Mouse (Mus musculus): ENCODE data around the gene Iqcj.

Gene Iqcj

DNA sequence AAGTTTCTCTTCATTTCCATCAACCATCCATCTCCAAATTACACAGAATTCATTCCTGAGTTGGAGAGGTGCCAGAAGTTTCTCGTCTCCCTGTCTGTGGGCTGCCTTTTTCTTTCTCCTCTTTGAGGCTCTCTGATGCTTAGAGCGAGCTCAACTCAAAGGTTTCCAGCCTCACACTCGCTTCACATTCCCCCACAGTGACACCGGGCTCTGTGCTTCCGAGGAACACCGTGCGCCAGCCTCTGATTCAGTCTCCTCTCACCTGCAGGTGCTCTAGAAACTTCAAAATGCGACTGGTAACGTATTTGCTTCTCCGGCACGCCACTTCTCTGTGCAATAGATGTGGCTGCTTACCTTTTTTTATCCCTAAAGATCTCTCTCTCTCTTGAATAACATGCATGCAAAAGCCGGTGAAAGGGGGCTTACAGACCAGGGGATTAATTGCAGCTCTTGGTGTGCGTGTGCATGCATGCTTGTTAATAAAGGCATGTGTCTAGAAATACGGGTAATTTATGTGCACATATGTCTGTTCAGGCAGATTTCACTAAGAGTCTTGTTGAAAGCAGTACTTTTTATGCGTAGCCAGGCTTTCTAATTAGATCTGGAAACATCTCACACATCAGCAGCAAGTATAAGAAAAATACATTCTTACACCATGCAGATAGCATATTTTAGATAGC is at the start of gene Iqcj, which contains the start of gene Iqschfp:
TSS of gene Iqcj (plus strand) at position 195 of the 680 bp plus-strand sequence.
TSS of gene Iqschfp (plus strand) at position 207 of the 680 bp plus-strand sequence.
- no peak for DNase-seq

DNA sequence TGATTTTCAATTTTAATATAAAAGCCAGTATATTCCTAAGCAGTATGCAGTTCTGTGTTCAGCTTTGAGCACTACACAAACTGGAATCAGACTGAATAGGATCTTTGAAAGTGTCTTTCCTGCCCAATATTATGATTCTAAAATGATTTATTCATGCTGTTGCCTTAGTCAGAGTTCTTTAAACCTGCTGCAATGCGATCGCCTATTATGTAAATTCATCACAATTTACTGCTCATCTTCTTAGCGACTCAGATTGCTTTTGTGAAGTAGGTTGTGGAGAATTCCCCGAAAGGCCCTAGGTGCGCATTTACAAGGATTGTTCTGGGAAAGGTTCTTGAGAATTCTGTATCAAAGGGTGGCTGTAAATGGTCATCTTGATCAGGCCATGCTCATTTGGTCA is 39.6 kb upstream of the Iqcj start:
- DNase-seq = no peak

GRCm38 (mm10) chr3:67861524-67861923 is 30.5 kb upstream of the Iqcj start:
- no peak for DNase-seq

DNA sequence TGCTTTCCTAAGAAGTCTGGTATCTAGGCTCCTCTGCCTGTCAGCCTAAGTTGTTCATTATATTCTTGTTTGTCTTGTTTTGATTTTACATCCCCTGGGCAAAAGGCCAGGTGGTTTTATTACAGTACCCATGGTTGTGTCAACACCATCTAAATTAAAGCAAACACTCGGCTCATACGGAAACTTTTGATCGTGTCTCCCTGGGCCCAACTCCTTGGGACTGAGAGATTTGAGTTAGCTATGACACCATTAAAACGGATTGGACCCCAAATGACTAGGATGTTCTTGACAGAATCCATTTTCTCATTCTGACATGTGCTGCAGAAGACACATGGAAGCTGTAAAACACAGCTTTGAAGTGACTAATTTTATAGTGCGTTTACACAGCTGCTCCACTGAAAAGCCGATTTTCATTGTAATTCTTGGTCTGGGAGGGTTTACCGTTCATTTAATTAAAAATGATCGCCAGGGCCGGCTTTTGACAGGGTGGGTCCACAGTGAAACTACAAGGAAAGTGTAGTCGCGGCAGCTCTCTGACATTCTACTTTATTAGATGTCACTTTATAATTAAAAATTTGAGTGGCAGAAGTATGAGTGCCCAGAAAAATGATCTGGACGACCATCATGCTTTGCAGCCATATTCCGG is 24.5 kb upstream of the Iqcj start:
- peak; percentile 37 for DNase-seq

DNA sequence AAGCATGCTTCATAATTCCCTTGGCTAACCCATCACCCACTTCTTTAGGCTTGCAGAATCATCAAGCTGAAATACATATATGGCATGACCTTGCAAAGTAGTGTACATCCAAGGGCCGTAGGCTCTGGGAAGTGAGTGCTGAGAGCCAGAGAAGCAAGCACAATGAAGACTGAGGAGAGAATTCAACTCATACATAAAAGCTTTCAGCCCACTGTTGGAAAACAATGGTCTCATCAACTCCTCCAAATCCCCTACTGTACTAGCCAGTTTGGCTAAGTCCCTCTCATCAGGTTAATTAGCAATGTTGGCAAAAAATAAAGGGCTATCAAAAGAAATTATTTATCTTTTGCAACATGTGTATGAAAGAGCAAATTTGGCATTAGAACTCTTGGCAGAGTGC is 22.6 kb upstream of the Iqcj start:
- no peak for DNase-seq

GRCm38 (mm10) chr3:67877253-67877652 is 14.8 kb upstream of the Iqcj start:
- DNase-seq = no peak

DNA sequence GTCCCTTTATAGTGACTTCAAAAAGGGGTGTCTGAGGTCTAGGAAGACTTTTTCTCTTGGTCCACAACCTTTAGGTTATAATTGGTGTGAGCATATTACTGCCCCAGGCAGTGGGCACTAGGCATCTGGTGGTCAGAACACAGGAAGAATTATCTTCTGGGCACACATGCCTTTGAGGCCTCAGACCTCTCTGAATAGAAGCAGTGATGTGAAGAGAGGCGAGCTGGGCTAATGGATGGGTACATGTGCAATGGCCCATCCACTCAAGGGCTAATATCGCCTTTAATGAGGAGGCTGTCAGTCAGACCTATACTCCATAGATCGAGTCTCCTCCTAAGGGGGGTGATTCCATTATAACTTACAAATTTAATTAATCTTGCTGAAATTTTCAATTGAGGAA is 7.7 kb upstream of the Iqcj start:
- no peak for DNase-seq

DNA sequence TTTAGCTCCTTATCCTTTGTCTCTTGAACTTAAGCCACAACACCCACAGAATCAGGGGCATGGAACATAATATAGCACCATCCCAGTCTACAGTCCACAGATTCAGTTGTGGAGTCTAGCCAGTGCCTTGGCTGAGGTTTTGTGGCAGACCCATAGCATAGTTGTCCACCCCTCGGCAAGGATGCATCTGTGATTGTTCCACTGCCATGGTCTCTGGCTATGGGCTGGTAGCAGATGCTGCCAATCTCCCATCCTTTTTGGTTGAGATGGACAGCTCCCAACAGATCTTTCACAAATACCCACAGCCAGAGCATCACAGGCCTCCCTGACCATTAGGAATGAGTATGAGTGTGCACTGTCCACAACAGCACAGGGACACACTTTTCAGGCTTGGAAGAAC is 5.8 kb upstream of the Iqcj start:
- no peak for DNase-seq

DNA sequence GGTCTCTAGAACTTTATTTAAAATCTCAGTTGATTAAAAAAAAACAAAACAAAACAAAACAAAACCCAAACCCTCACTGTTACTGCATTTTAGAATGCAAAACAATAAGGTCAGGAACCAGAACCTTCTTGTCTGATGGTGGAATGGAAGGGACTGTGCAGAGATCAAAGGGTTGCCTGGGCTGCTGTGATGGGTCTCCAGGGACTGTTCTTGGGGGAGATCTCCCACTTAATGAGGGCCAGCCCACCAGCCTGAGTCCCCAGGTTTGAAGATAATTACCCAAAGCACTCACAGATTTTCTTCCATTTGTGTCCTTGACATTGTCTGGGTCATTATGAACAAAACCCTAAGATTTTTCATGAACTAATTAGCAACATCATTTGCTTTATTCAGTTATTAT is 4.8 kb upstream of the Iqcj start:
- DNase-seq = peak; percentile 27

DNA sequence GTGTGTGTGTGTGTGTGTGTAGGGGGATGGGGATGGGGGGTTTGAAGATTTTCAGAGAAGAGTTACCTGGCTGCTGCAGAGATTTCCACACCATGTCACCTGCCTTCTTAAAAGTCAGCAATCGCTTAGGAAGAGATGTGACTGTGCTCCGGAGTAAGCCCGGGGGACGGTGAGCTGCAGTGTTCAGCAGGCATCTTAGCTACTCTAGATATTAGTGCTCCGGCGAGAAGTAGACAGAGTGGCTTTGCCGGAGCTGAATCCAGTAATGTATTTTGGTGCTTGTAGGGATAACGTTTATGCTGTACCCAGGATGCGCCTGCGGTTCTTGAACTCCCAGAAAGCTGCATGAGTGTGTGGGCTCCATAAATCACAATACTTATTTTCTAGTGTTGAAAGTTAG is 748 bp downstream of the Iqcj start:
- DNase-seq = no peak

DNA sequence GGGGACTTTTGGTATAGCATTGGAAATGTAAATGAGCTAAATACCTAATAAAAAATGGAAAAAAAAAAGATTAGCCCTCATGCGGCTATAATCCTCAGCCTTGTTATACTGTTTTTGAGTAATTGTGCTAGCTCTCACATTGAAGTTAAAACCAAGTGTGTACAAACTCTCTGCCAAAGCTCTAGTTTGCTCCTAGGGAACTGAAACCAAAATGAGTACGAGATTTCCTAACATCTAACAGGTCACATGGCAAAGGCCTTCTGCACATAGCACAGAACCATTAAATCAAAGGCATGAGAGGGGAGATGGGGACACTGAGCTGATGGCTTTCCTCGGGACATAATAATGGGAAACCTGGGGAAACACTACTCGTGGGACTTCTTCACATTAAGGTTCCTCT is 10.5 kb downstream of the Iqcj start:
- DNase-seq = no peak

DNA sequence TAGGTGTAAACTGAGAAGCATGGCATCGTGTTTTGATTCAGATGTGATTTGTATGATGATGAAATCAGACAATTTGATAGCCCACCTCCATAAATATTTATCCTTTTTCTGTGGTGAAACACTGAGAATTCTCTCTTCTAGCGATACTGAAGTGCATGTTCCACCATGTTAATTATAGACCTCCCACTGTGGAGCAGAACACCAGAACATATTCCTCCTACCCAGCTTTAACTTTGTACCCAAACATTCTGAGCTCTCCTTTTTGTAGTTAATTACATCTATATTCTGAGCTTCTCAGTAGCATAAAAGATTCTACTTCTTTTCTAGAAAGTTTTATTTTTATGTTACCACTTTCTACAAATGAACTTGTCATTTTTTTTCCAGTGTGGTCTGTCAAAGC is 16.6 kb downstream of the Iqcj start:
- DNase-seq = no peak

- no peak for DNase-seq
Measured at GRCm38 (mm10) chr3:67918098-67918497, 26.1 kb downstream of the Iqcj start.

- peak; percentile 2 for DNase-seq
Measured at GRCm38 (mm10) chr3:67918634-67919259, 26.7 kb downstream of the Iqcj start.

DNA sequence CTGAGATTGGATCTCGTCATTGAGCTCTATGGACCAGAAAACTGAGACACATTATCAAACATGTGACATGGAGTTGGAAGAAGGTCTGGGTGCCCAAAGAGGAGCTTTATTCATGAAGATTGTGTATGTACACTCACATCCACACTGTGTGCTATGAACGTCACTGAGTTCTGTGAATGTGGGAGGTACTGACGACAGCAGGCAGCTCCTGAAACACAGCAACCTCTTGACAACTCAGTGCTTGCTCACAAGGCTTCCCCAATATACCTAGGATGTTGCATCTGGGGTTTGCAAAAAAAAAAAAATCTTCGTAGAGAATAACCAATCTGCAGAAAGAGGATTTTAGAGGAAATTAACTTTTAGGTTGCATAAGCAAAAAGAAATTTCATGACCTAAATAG is 31.1 kb downstream of the Iqcj start:
- DNase-seq = no peak

DNA sequence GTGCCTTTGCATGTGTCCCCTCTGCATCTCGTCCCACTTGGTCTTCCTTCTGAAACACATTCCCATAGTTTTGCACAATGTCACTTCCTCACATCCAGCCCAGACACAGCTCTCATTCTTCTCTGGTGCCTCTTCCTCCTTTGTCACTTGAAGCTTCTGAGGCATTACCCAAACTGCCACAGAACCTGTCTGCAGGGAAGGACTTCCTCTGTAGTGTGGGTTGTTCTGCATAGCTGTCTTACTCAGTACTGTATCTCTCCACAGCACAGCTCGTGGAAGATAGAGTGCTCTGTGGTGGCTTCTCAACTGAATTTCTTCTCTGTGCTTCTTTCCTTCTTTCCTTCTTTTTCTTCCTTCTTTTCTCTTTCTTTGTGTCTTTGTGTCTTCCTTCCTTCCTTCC is 33.4 kb downstream of the Iqcj start:
- DNase-seq = no peak

DNA sequence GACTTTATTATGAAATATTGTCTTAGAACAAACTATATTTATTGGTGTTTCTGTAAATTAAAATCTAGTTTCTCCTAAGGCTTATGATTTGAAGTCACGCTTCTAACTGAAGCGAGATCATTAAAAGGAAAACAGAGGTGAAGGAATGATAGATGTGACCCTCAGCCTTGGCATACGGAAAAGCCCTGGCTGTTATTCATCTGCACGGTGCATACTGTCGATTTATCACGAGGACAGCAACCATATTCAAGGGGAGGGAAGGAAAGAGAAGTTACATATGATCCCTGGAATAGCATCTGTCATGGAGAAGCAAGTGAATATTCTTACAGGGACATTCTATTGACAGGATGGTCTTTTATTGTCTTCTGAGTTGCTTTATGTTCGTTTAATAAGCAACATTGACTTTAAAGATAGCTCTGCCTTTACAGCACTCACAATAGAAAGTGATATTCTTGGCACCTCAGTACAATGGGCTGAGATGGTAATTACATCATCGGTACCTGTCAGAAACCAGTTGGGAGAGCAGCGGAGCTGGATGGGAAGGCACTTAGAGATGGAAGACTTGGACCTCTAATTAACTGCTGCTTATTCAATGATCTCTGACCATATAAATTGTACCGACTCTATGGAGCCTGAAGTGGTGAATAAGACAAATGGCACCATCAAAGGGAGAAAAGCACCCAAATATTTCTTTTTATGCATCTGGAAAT is 38.6 kb downstream of the Iqcj start:
- DNase-seq = no peak

DNA sequence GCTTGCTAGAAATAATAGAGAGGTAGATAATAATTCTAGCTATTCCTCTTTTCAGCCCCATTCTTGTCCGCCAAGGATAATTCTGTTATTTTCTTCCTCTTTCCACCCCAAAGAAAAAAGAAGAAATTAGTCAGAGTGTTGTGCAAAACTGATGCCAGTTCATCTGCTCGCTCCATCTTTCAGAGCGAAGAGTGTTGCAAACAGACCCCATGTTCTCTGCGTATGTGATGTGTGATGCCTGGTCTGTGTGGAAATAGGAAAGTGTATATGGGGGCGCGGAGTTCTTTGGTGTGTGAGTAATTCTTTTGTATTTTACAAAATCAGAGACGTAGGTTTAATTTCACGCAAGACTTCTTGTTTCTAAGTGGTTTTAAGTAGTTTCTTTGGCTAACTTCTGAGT is 39.2 kb downstream of the Iqcj start:
- no peak for DNase-seq

DNA sequence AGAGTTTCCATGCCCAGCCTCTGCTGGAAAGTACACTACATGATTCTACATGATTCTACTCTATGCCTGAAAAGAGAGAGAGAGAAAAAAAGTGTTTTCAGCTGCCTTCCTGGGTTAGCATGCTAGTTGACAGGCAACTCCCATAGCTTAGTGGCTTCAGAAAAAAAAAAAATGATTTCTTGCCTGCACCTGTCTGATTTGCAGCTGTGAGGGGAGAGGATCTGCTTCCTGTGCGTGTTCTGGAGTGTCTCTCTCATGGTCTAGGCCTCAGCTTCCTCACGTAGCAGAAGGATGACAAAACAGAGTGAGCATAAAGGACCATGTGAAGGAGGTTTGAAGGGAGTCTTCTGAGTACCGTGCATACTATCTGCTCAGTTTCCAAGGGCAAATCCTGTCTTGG is 39.9 kb downstream of the Iqcj start:
- DNase-seq = no peak

- DNase-seq = no peak
Measured at GRCm38 (mm10) chr3:67935829-67936228, 43.8 kb downstream of the Iqcj start.

GRCm38 (mm10) chr3:67947000-67947399 is 55.0 kb downstream of the Iqcj start:
- no peak for DNase-seq

DNA sequence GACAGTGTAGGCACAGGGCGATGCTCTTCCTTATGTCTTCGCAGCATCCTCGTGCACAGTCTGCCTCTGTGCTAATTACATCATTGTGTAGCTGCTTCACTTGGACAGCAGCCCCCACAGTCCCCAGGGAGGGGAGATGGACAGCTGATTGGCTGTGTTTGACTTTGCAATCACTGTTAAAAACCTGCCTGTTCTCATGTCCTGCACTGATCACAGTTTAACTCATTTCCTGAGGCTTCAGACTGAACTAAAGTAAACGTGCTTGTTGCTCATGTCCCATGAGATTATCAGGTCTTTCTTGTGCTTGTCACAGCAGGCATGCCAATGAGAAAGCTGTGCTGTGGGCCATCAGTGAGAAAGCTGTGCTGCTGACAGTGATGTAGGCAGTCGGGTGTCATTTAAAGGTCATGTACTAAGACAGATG is 60.5 kb downstream of the Iqcj start:
- peak; percentile 49 for DNase-seq

GRCm38 (mm10) chr3:67954459-67955065 is 62.5 kb downstream of the Iqcj start:
- DNase-seq = peak; percentile 82

All from embryo, embryonic 11 days (tissue).